Mouse (Mus musculus) lung, postnatal 0 days (tissue): ENCODE data around the gene Ttc39d. TPM values are rescaled to one million over a fixed set of nuclear protein-coding genes. Genes with fewer than 3 reads are reported as not detected.
A peak's percentile ranks its signal among the peaks of the same experiment; 100 is the strongest.

Source experiments
- ATAC-seq: fragments of 200-750 bp; cut with Nextera tagmentation; 2 replicates; pipeline ENCODE4 v1.8.0; 2017; ENCODE audit warnings: moderate library complexity
- DNase-seq: peaks from one replicate; pipeline ENCODE4 v3.0.0-alpha.2; 2016; ENCODE audit warnings: low spot score
- H3K27ac ChIP-seq: fragments of 300-500 bp; sonication (generic); 2 replicates; pipeline ENCODE4 v1.5.1; 2014; ENCODE audit warnings: antibody characterized with exemption, mild to moderate bottlenecking, low read length, mixed read lengths
- H3K27me3 ChIP-seq: fragments of 300-500 bp; sonication (generic); replicated peaks from 2 replicates; pipeline ENCODE4 v1.6.1; 2014; ENCODE audit warnings: low read length, mixed read lengths; ENCODE audit not compliant: insufficient read depth
- H3K36me3 ChIP-seq: fragments of 300-500 bp; sonication (generic); 2 replicates; pipeline ENCODE4 v1.6.1; 2014; ENCODE audit warnings: low read length, mixed read lengths; ENCODE audit not compliant: insufficient read depth
- H3K4me1 ChIP-seq: fragments of 300-500 bp; sonication (generic); 2 replicates; pipeline ENCODE4 v1.6.1; 2014; ENCODE audit warnings: antibody characterized with exemption, low read depth, low read length, mixed read lengths; ENCODE audit not compliant: insufficient read depth
- H3K4me2 ChIP-seq: fragments of 300-500 bp; sonication (generic); replicated peaks from 2 replicates; pipeline ENCODE4 v1.6.1; 2014; ENCODE audit warnings: low read depth, mild to moderate bottlenecking, low read length, moderate library complexity, mixed read lengths
- H3K4me3 ChIP-seq: fragments of 300-500 bp; sonication (generic); 2 replicates; pipeline ENCODE4 v1.5.1; 2014; ENCODE audit warnings: low read depth, low read length
- H3K9ac ChIP-seq: fragments of 300-500 bp; sonication (generic); replicated peaks from 2 replicates; pipeline ENCODE4 v1.6.1; 2014; ENCODE audit warnings: low read depth, mild to moderate bottlenecking
- H3K9me3 ChIP-seq: fragments of 300-500 bp; sonication (generic); 2 replicates; pipeline ENCODE4 v1.6.1; 2016; ENCODE audit warnings: low read length, mixed read lengths
- CTCF ChIP-seq: IDR thresholded peaks from 2 replicates; pipeline ENCODE4 v1.5.1; 2016; ENCODE audit warnings: antibody characterized with exemption, mild to moderate bottlenecking
- EP300 ChIP-seq: IDR thresholded peaks from 2 replicates; pipeline ENCODE4 v1.6.1; 2016; ENCODE audit warnings: antibody characterized with exemption, mild to moderate bottlenecking, control low read depth
- WGBS: fragments of 180-500 bp; shearing (Covaris S2); extraction: QIAGEN DNeasy Blood & Tissue Kit; methylation state at CpG from one replicate; pipeline ENCODE4 v1.1.7; 2014; 5-methylcytosine and 5-hydroxymethylcytosine counted together
- polyA plus RNA-seq: library from polyadenylated mRNA; unstranded; fragments of >200 nt; fragmentation: Nextera tagmentation; extraction: Ambion mirVana; gene quantifications from 2 replicates; pipeline ENCODE4 v1.2.1, GENCODE M21; 2015

Gene Ttc39d
- polyA plus RNA-seq, 1 experiment from 2014 or later = 0.19 TPM

DNA sequence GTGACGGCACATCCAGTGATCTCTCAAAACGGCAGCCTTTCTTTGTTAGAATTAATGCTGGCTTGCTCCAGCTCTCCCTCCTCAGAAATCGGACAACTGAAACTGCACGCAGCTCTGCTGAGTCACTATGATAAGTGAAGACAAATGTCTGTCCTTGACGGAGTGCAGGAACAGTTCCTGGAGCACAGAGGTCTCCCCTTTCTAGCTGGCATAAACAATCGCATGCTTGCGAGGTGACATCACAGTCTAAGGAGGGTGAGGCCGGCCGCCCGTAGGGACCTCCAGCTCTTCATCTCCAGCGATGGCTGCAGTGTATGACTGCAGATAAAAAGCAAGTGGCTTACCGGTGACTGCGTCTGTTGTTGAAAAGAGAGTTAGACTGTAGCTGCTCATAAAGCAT is 47.9 kb downstream of the Ttc39d start:
- Histone ChIP-seq H3K36me3 (peaks cover 18% of the 10 kb centered on the region), H3K4me1 (peaks cover 5% of the 10 kb centered on the region; the same call in 1 of the 2 replicates), H3K27me3 (no peaks in the 10 kb centered on the region), H3K4me2 (no peak overlapping the region), H3K9me3 (no peaks in the 10 kb centered on the region), H3K27ac (peak overlapping the region; percentile 43), H3K9ac (no peak overlapping the region), H3K4me3 (no peak overlapping the region)
- peak; percentile 85 for DNase-seq
- WGBS = 26% methylated on average over 13 of the region's 13 CpGs
- peak; percentile 79 for TF ChIP-seq EP300
- no peak for TF ChIP-seq CTCF
- peak; percentile 88 for ATAC-seq

DNA sequence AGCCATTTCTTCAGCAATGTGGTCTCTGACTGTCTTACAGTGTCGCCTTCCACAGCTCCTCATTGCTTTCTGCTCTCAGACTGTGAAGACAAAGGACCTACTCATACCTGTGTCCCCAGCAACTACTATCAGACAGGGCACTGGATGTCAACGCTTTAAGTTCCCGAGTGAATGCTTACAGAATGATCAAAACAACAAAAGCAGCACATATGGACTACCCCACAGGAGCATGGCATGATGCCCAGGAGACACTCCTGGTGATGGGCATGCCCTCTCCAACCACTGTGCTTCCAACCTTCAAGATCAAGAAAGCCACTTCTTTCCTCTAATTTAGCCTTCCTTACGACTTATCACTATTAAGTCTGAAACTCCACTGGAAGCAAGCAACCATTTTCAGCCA is 59.8 kb downstream of the Ttc39d start:
- no peak overlapping the region for H3K4me2 ChIP-seq
- H3K4me1 ChIP-seq = no peaks in the 10 kb centered on the region
- no peaks in the 10 kb centered on the region for H3K27me3 ChIP-seq
- ATAC-seq (no peak), DNase-seq (no peak)
- no peak overlapping the region for H3K9ac ChIP-seq
- H3K36me3 ChIP-seq = peaks cover 47% of the 10 kb centered on the region
- no peak overlapping the region for H3K27ac ChIP-seq
- no peak overlapping the region for H3K4me3 ChIP-seq
- TF ChIP-seq EP300 = no peak
- no peak for TF ChIP-seq CTCF
- 94% methylated on average over 4 of the region's 4 CpGs for WGBS
- no peaks in the 10 kb centered on the region for H3K9me3 ChIP-seq

Other genes with a start within 250 kb of the Ttc39d start
- gene Hnrnpll, start 145.1 kb upstream of the Ttc39d start, polyA plus RNA-seq = 30.2 and 31.2 TPM in 2 replicates
- 7.5 and 8.6 TPM in 2 replicates for gene Galm, start 80.0 kb upstream of the Ttc39d start, polyA plus RNA-seq
- 162 and 178 TPM in 2 replicates for gene Srsf7, start 153 bp upstream of the Ttc39d start, polyA plus RNA-seq
- gene Gemin6, start 17.0 kb downstream of the Ttc39d start, polyA plus RNA-seq = 11.1 and 13.2 TPM in 2 replicates
- 12.5 and 13.2 TPM in 2 replicates for gene Morn2, start 82.7 kb downstream of the Ttc39d start, polyA plus RNA-seq
- gene Dhx57, start 83.0 kb downstream of the Ttc39d start, polyA plus RNA-seq = 4.2 and 5.7 TPM in 2 replicates
- 1.0 and 1.2 TPM in 2 replicates for gene Arhgef33, start 99.9 kb downstream of the Ttc39d start, polyA plus RNA-seq
- gene Gm10190, start 166.1 kb downstream of the Ttc39d start, polyA plus RNA-seq = 1.4 and 1.6 TPM in 2 replicates